Mouse (Mus musculus): ENCODE measurements around the gene Mvb12b.

Gene Mvb12b

DNA sequence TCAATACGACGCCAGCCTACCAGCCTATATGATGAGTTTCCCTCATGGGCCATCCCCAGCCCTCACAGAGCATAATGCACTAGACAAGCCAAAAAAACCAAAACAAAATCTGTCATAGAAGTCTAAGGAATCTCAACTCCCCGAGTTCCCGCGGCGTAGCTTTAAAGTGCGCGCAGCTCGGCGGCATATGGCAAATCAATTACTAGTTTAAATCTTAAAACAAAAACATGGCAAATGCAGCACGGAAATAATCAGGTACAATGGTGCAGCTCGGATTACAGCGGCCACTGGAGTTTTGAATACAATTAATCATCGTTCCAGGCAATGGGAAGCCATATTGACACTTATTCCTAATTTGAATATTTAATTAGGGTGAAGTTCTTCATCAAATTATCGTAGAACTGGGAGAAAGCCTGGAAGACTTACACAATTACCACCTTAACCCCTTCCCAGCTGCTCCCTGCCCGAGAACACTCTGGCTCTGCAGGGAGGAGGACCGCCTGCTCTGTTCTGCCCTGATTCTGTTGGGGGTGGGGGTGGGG is 76.3 kb downstream of the Mvb12b start:
- no peak for DNase-seq

DNA sequence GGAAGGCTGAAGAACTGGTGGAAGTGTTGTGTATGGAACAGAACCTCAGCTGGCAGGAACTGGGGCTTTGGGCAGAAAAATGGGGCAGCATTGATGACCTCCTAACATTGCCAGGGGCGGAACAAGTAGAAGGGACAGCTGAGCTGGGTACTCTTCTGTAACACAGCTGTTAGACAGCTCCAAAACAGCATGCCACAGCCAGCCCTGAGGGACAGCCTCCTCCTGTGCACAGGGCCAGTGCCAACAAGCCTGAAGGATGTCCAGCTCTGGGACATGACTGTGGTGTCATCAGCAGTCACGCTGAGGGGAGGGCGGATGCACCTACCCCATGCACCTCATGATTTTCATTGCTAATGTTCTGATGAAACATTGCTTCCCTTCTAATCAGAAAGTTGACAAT is 78.7 kb downstream of the Mvb12b start:
- no peak for DNase-seq

DNA sequence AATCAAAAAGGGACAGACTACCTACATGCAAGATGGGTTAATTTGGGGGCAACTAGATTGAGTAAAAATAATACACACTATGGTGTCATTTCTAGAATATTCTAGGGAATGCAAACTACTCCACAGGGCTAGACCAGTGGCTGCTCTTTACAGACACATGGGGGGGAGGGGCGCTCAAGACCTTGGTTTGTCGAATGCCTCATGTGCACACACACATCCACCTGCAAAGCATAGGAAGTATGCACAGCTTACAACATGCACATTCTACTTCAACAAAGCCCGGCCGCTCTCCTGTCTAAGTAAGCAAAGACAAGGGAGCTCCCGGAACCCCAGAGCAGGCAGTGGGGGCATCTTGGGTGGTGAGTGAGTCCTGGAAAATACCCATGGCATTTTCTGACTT is 79.7 kb downstream of the Mvb12b start:
- DNase-seq: no peak

DNA sequence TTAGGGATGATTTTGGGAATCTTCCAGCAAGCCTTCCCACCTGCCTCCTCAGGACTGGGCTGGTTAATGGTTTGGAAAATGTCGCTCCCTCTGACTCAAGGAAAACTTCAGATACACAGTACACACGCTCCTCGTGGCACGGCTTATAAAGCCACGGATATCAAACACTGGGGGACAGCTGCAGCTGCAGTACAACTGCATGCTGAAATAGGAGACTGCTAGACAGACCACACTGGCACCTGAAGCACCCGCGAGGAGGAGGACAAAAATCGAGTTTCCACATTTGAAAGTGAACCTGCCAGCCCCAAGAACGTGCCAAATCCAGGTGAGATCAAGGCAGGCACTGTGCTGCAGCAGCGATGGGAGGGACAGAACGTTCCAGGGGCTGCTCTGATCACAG is 82.1 kb downstream of the Mvb12b start:
- DNase-seq: no peak

DNA sequence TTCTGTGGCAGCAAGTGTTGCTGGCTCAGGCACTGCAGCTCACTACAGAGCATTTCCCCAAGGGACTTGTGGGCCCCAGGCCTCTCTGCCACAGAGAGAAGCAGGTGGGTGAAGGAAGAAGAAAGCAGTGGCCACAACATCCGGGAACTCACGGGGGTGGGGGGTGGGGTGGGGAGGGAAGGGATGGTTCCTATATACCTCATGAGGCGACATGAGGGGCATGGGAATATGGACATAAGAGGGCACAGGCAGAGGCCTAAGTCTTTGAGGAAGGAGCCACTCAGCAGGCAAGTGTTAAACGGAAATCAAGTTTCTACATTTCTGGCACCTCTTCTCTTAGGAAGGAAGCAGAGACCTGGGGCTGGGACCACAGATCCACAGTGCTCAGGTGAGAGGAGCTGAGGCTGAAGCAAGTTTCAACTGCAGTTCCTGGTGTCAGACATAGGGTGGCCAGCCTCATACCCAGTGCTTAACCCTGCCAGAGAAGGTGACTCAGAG is 84.0 kb downstream of the Mvb12b start:
- no peak for DNase-seq

DNA sequence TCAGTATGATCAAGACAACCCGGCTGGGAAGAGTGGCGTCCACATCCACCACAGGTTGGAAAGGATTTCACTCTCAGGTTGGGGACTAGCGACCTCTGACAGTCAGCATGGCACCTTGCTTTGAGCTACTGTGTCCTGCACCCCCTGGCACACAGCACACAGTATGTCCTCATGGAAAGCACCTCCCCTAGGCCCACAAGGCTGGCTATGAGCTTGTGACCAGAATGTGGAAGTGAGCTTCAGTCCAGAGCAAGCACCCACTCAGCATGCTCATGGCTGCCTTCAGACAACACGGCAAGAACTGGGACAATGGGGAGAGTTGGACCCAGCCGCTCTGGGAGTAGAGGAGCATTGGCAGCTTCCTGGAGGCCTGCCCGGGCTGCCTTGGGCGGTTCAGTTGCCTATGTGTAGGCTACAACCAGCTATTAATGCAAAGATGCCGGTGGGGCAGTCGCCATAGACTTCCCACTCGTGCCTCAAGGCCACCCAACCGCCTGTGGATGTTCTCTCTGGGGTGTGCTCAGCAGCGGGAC is 84.6 kb downstream of the Mvb12b start:
- DNase-seq: no peak

DNA sequence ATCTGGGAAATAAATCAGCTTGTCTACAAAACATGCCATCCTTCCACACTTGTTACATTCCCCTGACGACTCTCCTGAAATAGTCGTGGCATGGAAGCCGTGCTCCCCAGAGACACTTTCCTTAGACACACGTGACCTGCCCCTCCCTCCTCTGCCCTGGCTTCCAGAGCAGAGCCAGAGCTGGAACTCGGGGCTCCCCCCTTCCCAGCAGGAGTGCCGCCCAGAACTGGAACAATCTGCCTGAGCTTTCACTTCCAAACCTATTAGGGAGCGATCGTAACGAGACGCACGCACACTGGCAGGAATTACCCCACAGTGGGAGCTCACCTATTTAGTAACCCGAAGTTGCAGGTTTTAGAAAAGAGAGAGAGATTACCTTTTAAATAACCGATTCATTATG is 86.0 kb downstream of the Mvb12b start:
- no peak for DNase-seq

DNA sequence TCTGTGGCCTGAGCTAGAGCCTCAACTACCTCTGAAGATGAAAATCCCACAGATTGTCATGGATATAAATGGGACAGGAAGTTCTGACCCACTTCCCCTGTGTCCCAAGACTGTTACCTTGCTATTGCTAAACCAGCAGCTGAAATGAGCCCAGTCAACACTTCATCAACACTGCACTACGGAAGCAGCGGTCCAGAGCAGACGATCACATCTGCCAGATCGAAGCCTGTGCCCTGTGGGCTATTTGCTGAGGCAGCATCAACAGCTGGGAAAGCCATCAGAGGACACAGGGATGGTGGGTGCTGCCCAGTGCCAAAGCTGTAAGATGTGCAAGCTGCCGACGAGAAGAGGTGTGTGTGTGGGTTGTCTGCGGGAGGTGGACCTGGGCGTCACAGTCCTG is 86.4 kb downstream of the Mvb12b start:
- DNase-seq: no peak

DNA sequence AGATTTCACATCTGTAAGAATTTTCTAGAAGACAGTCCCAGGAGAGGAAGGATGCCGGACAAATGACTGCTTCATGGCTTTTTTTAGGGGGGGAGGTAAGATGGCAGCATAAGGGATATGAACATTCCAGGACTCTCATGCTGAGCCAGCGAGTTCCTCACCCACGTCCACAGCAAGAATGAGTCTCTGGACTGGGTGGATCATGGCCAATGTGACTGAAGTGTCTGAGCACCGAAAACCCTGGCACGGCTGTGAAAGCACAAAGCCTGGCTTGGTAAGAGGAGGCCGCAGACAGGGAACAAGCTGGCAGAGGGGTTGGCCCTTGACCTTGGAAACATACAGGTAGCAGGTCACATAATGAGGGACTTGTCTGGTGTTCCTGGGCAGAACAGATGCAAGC is 87.5 kb downstream of the Mvb12b start:
- DNase-seq: no peak

DNA sequence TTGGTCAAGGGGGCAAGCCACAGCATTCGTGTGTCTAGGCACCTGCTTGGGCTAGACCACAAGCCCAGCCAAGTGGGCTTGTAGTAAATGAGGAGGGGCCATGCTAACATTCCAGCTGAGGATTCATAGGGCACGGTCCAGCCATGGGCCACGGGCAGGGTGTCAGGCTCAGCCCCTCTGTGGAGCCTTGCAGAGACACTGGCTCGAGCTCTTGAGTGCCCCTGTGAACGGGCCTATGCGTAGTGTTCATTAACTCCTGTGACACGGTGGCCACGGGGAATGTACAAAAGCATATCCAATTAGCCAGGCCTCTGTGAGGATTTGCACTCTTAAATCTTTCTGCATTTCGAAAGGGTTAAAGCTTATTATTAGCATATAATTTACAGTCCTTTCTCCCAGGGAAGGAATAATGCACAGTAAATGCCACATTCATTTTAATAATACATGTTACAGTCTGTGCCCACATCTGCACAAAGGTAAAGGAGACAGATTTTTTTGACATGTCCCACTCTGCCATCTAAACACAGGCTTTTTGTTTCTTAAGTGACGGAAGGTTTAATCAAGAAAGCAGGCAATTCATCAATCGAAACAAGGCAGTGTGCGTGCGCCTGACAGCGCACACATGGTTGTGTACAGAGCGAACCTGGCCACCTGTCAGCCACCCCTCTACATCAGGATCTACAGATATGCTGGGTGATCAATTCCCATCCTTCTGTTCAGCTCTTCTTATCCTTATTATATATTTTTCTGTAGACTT is 91.9 kb downstream of the Mvb12b start:
- DNase-seq: no peak

DNA sequence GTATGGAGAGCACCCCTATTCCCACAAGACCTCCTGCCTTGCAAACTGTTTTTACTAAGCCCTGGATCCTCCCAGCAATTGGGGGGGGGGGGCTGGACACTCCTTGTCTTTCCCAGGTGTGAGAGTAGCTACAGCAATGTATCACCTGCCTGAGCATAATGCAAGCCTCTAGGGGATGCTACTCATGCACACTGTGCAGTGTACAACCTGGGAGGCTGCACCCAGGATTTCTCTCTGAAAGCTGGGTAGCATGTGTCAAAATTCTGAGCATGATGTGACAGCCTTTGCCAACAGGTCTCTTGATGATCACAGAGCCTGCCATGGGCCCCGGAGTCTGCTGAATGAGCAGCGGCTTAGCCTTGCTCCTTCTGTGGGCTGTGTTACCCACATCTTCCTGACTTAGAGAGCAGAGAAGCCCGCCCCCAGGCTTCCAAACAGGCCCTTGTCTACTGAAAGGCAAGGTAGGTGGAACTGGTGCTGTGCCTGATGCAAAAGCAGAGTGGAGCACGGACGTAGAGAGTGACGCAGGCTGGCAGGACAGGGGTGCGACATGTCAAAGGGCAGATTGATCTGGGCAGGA is 92.7 kb downstream of the Mvb12b start:
- DNase-seq: no peak

DNA sequence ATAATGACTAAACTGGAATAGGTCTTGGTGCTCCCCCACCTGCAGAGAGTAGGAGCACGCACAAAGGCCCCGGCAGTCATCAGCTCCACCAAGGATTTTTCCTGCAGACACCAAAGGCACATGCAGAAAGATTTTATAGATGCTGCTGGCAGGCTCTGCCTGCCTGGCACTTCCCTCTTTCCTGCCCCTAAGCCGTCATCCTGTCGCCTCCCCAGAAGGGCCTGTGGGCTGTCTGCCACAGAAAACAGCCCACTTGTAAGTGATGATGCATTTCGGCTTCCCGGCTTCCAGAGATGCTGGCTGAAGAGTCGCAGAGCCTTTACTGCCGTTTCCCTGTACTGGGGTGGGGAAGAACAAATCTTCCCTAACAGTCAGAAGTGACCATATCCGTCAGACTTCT is 93.3 kb downstream of the Mvb12b start:
- no peak for DNase-seq

DNA sequence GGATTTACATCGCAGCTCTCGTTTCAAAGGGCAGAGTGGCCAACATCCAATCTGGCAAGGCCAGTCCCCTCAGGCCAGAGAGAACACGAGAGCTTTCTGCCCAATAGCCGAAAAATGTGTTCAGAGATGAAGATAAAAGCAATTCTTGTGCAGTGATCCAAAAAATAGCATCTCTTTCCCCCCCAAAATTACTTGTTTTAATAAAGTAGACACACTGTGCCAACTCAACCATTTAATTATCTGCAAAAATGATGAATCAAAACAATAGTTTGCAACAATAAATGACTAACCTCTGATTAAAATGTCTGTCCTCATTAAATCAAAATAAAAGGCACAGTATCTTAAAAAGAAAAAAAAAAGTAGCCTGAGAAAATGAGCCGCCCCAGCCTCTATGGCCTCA is 97.4 kb downstream of the Mvb12b start:
- no peak for DNase-seq

DNA sequence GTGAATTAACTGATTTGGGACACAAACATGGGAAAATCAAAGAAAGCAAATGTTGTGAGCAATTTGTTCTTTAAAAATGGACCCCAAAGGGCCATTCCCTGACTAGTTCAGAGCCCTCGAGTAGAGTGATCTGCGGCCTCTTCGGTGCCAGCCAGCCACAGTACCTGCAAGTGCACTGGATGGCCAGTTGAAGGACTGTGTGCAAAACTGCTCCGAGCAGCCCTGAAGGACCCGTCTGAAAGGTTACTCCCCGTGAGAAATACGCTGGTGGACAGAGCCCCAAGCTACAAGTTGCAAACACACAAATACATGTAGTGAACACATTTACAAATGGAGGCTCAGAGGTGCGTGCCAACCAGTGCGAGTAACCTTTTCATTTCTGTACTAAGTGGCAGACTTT is 98.0 kb downstream of the Mvb12b start:
- DNase-seq: no peak

DNA sequence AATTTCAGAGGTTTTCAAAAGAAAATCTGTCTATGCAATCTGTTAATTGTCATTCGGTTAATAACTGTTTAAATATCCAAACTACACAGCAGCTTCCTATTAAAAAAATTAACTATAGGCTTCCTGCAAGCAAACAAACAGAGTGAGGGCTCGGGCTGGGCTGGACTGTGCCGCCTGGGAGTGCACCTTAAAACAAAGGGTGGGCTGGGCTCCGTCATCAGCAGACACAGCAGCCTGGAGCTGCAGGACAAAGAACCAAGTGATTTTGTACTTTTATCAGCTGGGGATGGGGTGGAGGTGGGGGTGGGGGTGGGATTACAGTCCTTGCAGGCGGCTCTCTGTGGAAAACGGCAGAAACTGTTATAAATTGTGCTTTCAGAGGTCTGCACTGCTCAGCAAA is 98.5 kb downstream of the Mvb12b start:
- DNase-seq: no peak

DNA sequence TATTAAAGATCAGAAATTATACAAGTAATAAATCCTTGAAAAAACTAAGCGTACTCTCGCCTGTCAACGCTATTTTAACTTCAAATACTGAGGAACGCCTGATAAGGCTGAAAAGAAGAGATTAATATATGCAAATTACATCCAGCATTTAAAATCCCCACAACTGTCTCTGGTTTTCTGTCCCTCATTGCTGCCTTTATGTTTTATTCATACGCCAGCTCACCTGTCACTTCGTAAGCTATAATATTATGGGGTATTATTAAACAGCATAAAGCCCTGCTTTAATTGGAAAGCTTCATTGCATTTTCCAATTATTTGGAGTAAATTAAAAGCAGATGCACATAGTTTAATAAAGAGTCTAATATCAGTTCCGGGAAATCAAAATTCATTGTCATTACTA is 98.9 kb downstream of the Mvb12b start:
- no peak for DNase-seq

DNA sequence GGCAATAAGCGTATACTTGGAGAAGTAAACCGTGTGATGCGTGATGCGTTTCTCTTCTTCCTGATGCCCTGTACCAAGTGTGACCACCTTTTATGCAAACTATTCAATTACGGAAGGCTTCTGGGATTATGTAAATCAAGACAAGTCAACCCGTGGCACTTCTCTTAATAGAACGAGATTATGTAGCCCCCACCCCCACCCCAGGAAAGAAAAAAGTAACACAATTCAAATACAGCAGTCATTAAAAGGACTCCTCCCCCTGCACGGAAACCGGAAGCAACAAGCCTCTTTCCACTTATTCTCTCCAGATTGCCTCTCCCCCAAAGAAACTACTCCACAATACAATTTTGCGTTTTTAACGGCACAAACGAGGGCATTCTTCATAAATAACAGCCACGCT is 99.6 kb downstream of the Mvb12b start:
- no peak for DNase-seq

DNA sequence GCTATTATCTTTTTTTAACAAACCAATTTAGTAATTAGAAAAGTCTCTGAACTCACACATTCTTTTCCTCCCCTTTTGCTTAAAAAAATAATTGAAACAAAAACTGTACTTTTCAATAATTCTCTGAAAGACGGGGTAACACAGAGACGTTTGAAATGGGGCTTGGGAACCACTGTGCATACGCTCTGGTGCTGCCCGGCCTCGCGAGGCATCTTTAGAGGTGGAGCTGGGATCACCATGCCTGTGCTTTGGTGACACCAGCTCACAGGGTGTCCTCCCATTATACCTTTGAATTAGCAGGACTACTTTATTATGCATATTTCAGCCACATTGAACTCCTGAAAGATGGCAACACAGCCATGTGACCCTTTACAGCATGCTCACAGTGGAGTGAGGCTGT is 101.7 kb downstream of the Mvb12b start:
- DNase-seq: no peak

DNA sequence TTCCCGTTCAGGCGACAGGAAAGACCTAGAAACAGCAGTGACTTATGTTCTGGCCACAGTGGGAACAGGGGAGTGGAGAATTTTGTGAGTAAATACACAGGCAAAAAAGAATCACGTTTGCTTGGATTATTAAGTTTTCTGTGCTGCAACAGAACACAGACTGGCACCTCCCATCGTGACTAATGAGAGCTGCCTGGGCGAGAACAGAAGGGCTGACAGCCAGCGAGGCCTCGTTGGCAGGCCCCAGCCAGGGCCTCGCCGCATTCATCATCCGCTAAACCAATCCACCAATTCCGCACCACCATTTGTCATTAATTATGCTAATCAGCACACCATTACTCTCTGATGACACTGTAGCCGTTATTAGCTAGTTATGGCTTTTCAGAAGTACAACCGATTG is 102.2 kb downstream of the Mvb12b start:
- DNase-seq: no peak

DNA sequence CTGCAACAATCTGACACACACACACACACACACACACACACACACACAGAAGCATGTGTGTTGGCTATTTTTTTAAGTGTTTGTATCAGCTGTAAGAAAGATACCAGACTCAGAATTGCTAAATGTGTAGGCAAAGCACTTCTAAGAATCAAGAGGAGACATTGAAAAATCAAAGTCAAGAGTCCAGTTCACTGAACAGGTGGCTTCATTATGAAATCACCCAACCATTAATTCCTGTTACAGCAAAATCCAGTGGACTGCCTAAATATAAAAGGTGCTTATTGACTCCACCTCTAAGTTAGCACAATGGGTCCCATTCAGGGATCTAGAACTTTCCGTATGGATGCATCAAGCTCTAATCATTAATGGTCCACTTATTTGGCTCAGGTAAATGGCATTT is 103.0 kb downstream of the Mvb12b start:
- DNase-seq: no peak

DNA sequence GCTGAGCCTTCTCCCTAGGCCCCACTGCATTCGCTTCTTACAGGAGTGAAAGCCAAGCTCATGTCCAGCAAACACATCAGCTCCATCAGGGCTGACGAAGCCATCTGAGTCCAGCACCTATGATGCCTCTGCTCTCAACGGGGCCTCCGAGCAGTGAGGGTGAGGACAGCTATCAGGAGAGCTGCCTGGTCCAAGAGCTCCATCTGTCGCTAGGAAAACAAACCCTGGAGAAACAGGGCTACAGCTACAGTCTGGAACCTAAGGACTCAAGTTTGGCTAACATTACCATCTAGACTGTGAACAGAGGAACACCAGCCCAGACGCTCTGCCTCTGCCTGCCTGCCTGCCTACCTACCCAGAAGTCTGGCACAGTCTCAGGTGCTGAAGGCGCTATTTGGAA is 104.3 kb downstream of the Mvb12b start:
- peak; percentile 94 for DNase-seq

DNA sequence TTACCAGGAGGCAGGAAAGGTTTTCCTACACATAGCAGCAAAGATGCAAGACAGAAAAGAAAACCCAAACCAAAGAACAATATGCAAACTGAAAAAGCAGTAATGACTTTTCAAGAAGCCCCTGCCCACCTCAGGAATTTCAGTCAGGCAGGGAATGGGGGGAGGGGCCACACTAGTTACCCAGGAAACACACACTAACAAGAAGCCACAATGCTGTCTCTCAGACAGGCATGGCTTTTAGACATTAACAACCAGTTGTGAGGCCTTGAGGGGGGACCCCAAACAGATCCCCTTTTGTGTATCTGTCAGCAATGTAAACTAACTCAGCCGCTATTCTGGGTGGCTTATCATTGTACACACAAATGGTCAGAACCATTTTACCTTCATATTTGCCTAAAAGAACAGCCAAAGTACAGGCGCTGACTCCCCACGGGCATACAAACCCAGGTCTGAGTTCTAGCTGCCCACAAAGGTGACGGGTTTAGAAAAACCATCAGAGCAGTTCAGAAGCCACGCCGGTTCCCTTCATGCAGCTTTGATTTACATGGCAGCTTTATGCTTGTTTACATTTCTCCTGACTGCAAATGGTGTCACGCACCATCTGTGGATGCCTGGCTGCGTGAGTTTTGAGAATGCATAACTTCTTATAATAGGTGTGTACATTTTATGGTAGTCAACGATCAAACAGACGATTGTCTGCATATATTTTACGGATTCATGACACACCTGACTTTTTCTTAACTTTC is 105.9 kb downstream of the Mvb12b start:
- no peak for DNase-seq

DNA sequence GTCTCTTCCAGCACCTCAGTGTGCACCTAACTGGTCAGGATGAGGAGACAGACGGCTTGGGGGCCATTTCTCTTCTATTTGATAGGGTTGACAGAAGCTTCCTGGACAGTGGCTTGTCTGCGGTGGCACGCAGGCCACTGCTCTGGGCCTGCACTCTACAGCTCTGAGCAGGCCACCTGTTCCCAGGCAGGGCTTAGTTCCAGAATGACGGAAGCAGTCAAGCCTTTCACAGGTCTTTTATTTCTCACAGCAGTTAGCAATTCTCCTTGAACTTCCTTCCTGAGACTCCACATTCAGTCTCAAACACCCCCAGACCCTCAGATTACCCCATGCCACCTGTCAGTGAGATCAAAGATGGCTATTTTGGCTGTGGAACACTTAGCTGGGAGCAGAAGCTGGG is 109.3 kb downstream of the Mvb12b start:
- DNase-seq: no peak

DNA sequence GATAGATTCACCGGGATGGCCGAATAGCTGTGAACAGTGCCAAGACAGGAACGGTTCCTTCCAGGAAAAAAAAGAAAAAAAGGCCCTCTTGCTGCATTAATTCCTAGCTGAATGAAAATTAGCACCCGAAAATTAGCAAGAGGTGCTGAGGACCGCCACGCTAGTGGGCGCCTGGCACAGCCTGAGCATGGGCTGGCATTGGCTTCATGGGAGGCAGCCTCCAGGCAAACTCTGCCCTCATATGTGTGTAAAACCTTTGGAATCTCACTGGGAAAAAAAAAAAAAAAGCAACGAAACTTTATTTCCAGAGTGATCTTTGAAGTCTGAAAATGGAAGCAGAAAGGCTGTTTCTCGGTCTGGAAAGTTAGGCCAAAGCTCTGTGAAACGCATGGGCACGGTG is 110.7 kb downstream of the Mvb12b start:
- no peak for DNase-seq
